Mouse (Mus musculus): ENCODE data around the gene Tenm4. TPM values are rescaled to one million over a fixed set of nuclear protein-coding genes. Genes with fewer than 3 reads are reported as not detected.

Tenm4 gene
- polyA plus RNA-seq, 1 experiment from 2014 or later, result 51.6 TPM

GRCm38 (mm10) chr7:96708561-96708960 is 537.5 kb downstream of the Tenm4 start:
- no peak overlapping the region for H3K4me2 ChIP-seq (replicated peaks)
- no peaks in the 10 kb centered on the region for H3K27me3 ChIP-seq
- no peak overlapping the region for H3K4me3 ChIP-seq (replicated peaks)
- WGBS, result 80% methylated on average over 5 of the region's 5 CpGs
- no peaks in the 10 kb centered on the region for H3K9me3 ChIP-seq (replicated peaks)
- no peak for ATAC-seq (ENCODE audit: insufficient number of reproducible peaks, low FRiP score, low TSS enrichment, low read depth)
- peaks cover 12% of the 10 kb centered on the region; the same call in 1 of the 2 replicates for H3K36me3 ChIP-seq
- H3K9ac ChIP-seq, result no peak overlapping the region
- no peak overlapping the region for H3K27ac ChIP-seq (replicated peaks)
- peaks cover 3% of the 10 kb centered on the region for H3K4me1 ChIP-seq

GRCm38 (mm10) chr7:96708968-96709367 is 537.9 kb downstream of the Tenm4 start:
- Histone ChIP-seq H3K9ac (no peak overlapping the region), H3K4me1 (peaks cover 3% of the 10 kb centered on the region), H3K36me3 (peaks cover 12% of the 10 kb centered on the region; the same call in 1 of the 2 replicates), H3K27ac (replicated peaks) (no peak overlapping the region), H3K9me3 (replicated peaks) (no peaks in the 10 kb centered on the region), H3K27me3 (no peaks in the 10 kb centered on the region), H3K4me3 (replicated peaks) (no peak overlapping the region), H3K4me2 (replicated peaks) (no peak overlapping the region)
- WGBS, result 87% methylated on average over 8 of the region's 8 CpGs
- ATAC-seq (ENCODE audit: insufficient number of reproducible peaks, low FRiP score, low TSS enrichment, low read depth), result no peak

- Histone ChIP-seq H3K36me3 (peaks cover 9% of the 10 kb centered on the region; the same call in 1 of the 2 replicates), H3K4me3 (replicated peaks) (no peak overlapping the region), H3K4me2 (replicated peaks) (no peak overlapping the region), H3K27me3 (no peaks in the 10 kb centered on the region), H3K4me1 (peaks cover 3% of the 10 kb centered on the region), H3K9ac (no peak overlapping the region), H3K27ac (replicated peaks) (no peak overlapping the region), H3K9me3 (replicated peaks) (no peaks in the 10 kb centered on the region)
- ATAC-seq (ENCODE audit: insufficient number of reproducible peaks, low FRiP score, low TSS enrichment, low read depth), result no peak
- WGBS, result 70% methylated on average over 4 of the region's 4 CpGs
Measured at GRCm38 (mm10) chr7:96709891-96710290, 538.8 kb downstream of the Tenm4 start.

- peaks cover 9% of the 10 kb centered on the region; the same call in 1 of the 2 replicates for H3K36me3 ChIP-seq
- peaks cover 3% of the 10 kb centered on the region for H3K4me1 ChIP-seq
- H3K4me3 ChIP-seq (replicated peaks), result no peak overlapping the region
- no peak for ATAC-seq (ENCODE audit: insufficient number of reproducible peaks, low FRiP score, low TSS enrichment, low read depth)
- no peaks in the 10 kb centered on the region for H3K9me3 ChIP-seq (replicated peaks)
- no peaks in the 10 kb centered on the region for H3K27me3 ChIP-seq
- no peak overlapping the region for H3K9ac ChIP-seq
- WGBS, result 58% methylated on average over 1 of the region's 1 CpGs
- H3K27ac ChIP-seq (replicated peaks), result peak overlapping the region; percentile 34; the same call in 1 of the 2 replicates
- H3K4me2 ChIP-seq (replicated peaks), result no peak overlapping the region
Measured at GRCm38 (mm10) chr7:96710658-96711071, 539.6 kb downstream of the Tenm4 start.

GRCm38 (mm10) chr7:96712876-96713275 is 541.8 kb downstream of the Tenm4 start:
- Histone ChIP-seq H3K27ac (replicated peaks) (no peak overlapping the region), H3K27me3 (no peaks in the 10 kb centered on the region), H3K4me1 (peaks cover 3% of the 10 kb centered on the region), H3K9me3 (replicated peaks) (no peaks in the 10 kb centered on the region), H3K4me2 (replicated peaks) (no peak overlapping the region), H3K36me3 (0 out of 2 replicates have a peak, but pooled peaks cover 3% of the 10 kb centered on the region), H3K4me3 (replicated peaks) (no peak overlapping the region), H3K9ac (no peak overlapping the region)
- ATAC-seq (ENCODE audit: insufficient number of reproducible peaks, low FRiP score, low TSS enrichment, low read depth), result no peak

- 63% methylated on average over 4 of the region's 4 CpGs for WGBS
Measured at GRCm38 (mm10) chr7:96716911-96717310, 545.9 kb downstream of the Tenm4 start.

GRCm38 (mm10) chr7:96718201-96719155 is 547.4 kb downstream of the Tenm4 start:
- H3K9ac ChIP-seq, result no peak overlapping the region
- WGBS, result 40% methylated on average over 14 of the region's 14 CpGs
- H3K4me3 ChIP-seq (replicated peaks), result no peak overlapping the region
- H3K4me1 ChIP-seq, result no peaks in the 10 kb centered on the region
- H3K4me2 ChIP-seq (replicated peaks), result no peak overlapping the region
- peak; percentile 35; the same call in 1 of the 2 replicates for ATAC-seq (ENCODE audit: insufficient number of reproducible peaks, low FRiP score, low TSS enrichment, low read depth)
- H3K9me3 ChIP-seq (replicated peaks), result no peaks in the 10 kb centered on the region
- 0 out of 2 replicates have a peak, but pooled peaks cover 6% of the 10 kb centered on the region for H3K36me3 ChIP-seq
- H3K27me3 ChIP-seq, result no peaks in the 10 kb centered on the region
- H3K27ac ChIP-seq (replicated peaks), result no peak overlapping the region

More at GRCm38 (mm10) chr7:96716911-96717310, 545.9 kb downstream of the Tenm4 start:
- H3K4me2 ChIP-seq (replicated peaks), result no peak overlapping the region
- no peak overlapping the region for H3K9ac ChIP-seq
- no peaks in the 10 kb centered on the region for H3K27me3 ChIP-seq
- 0 out of 2 replicates have a peak, but pooled peaks cover under 1% of the 10 kb centered on the region for H3K36me3 ChIP-seq
- H3K9me3 ChIP-seq (replicated peaks), result no peaks in the 10 kb centered on the region
- H3K27ac ChIP-seq (replicated peaks), result no peak overlapping the region
- H3K4me3 ChIP-seq (replicated peaks), result no peak overlapping the region
- no peaks in the 10 kb centered on the region for H3K4me1 ChIP-seq
- ATAC-seq (ENCODE audit: insufficient number of reproducible peaks, low FRiP score, low TSS enrichment, low read depth), result no peak

GRCm38 (mm10) chr7:96719926-96720325 is 548.9 kb downstream of the Tenm4 start:
- H3K27me3 ChIP-seq, result no peaks in the 10 kb centered on the region
- WGBS, result 60% methylated on average over 1 of the region's 1 CpGs
- H3K4me2 ChIP-seq (replicated peaks), result no peak overlapping the region
- H3K9ac ChIP-seq, result no peak overlapping the region
- H3K27ac ChIP-seq (replicated peaks), result no peak overlapping the region
- H3K36me3 ChIP-seq, result 0 out of 2 replicates have a peak, but pooled peaks cover 6% of the 10 kb centered on the region
- no peak overlapping the region for H3K4me3 ChIP-seq (replicated peaks)
- H3K9me3 ChIP-seq (replicated peaks), result no peaks in the 10 kb centered on the region
- H3K4me1 ChIP-seq, result no peaks in the 10 kb centered on the region
- no peak for ATAC-seq (ENCODE audit: insufficient number of reproducible peaks, low FRiP score, low TSS enrichment, low read depth)

- Histone ChIP-seq H3K36me3 (0 out of 2 replicates have a peak, but pooled peaks cover 6% of the 10 kb centered on the region), H3K4me1 (no peaks in the 10 kb centered on the region), H3K9me3 (replicated peaks) (no peaks in the 10 kb centered on the region), H3K27ac (replicated peaks) (no peak overlapping the region), H3K4me2 (replicated peaks) (no peak overlapping the region), H3K27me3 (no peaks in the 10 kb centered on the region), H3K4me3 (replicated peaks) (no peak overlapping the region), H3K9ac (no peak overlapping the region)
- no peak for ATAC-seq (ENCODE audit: insufficient number of reproducible peaks, low FRiP score, low TSS enrichment, low read depth)
- 74% methylated on average over 5 of the region's 5 CpGs for WGBS
Measured at GRCm38 (mm10) chr7:96720465-96720864, 549.4 kb downstream of the Tenm4 start.

GRCm38 (mm10) chr7:96722796-96723195 is 551.8 kb downstream of the Tenm4 start:
- ATAC-seq (ENCODE audit: insufficient number of reproducible peaks, low FRiP score, low TSS enrichment, low read depth), result no peak
- Histone ChIP-seq H3K4me2 (replicated peaks) (no peak overlapping the region), H3K9me3 (replicated peaks) (no peaks in the 10 kb centered on the region), H3K4me3 (replicated peaks) (no peak overlapping the region), H3K36me3 (0 out of 2 replicates have a peak, but pooled peaks cover 6% of the 10 kb centered on the region), H3K9ac (no peak overlapping the region), H3K27me3 (no peaks in the 10 kb centered on the region), H3K4me1 (no peaks in the 10 kb centered on the region), H3K27ac (replicated peaks) (no peak overlapping the region)
- 65% methylated on average over 3 of the region's 3 CpGs for WGBS

GRCm38 (mm10) chr7:96725603-96726002 is 554.6 kb downstream of the Tenm4 start:
- Histone ChIP-seq H3K4me3 (replicated peaks) (no peak overlapping the region), H3K36me3 (peaks cover 17% of the 10 kb centered on the region; the same call in 1 of the 2 replicates), H3K4me1 (no peaks in the 10 kb centered on the region), H3K9ac (no peak overlapping the region), H3K4me2 (replicated peaks) (no peak overlapping the region), H3K27ac (replicated peaks) (no peak overlapping the region), H3K9me3 (replicated peaks) (no peaks in the 10 kb centered on the region), H3K27me3 (no peaks in the 10 kb centered on the region)
- 91% methylated on average over 5 of the region's 5 CpGs for WGBS
- ATAC-seq (ENCODE audit: insufficient number of reproducible peaks, low FRiP score, low TSS enrichment, low read depth), result no peak

All from embryonic facial prominence, embryonic 15.5 days (tissue).